Mouse (Mus musculus): ENCODE results near the gene Inhbb.
A peak's percentile ranks its signal among the peaks of the same experiment; 100 is the strongest.

Inhbb gene

GRCm38 (mm10) chr1:119421576-119422421 is at the start of gene Inhbb:
TSS of gene Inhbb (minus strand) at chr1:119422248.
- peak; percentile 28 to 43 for DNase-seq

GRCm38 (mm10) chr1:119463386-119463785 is 41.3 kb upstream of the Inhbb start:
- DNase-seq: peak; percentile 40 to 51

GRCm38 (mm10) chr1:119460062-119460461 is 38.0 kb upstream of the Inhbb start:
- no peak for DNase-seq

- DNase-seq: peak; percentile 51 to 66
Measured at GRCm38 (mm10) chr1:119457993-119458605, 36.1 kb upstream of the Inhbb start.

GRCm38 (mm10) chr1:119457528-119457855 is 35.4 kb upstream of the Inhbb start:
- no peak for DNase-seq

GRCm38 (mm10) chr1:119456671-119457527 is 34.9 kb upstream of the Inhbb start:
- DNase-seq: peak; percentile 14 to 18

- DNase-seq: peak; percentile 31 to 36
Measured at GRCm38 (mm10) chr1:119453731-119454130, 31.7 kb upstream of the Inhbb start.

GRCm38 (mm10) chr1:119451417-119451816 is 29.4 kb upstream of the Inhbb start:
- no peak for DNase-seq

- peak; percentile 67 to 78 for DNase-seq
Measured at GRCm38 (mm10) chr1:119450651-119451345, 28.8 kb upstream of the Inhbb start.

- peak; percentile 18 to 27 for DNase-seq
Measured at GRCm38 (mm10) chr1:119446753-119447283, 24.8 kb upstream of the Inhbb start.

GRCm38 (mm10) chr1:119443591-119444350 is 21.7 kb upstream of the Inhbb start:
- no peak for DNase-seq

- DNase-seq: no peak
Measured at GRCm38 (mm10) chr1:119442901-119443300, 20.9 kb upstream of the Inhbb start.

- DNase-seq: no peak
Measured at GRCm38 (mm10) chr1:119438105-119438637, 16.1 kb upstream of the Inhbb start.

- no peak for DNase-seq
Measured at GRCm38 (mm10) chr1:119437401-119437800, 15.4 kb upstream of the Inhbb start.

GRCm38 (mm10) chr1:119424141-119424860 is 2.3 kb upstream of the Inhbb start:
- DNase-seq: no peak

- peak; percentile 43 to 60 for DNase-seq
Measured at GRCm38 (mm10) chr1:119423510-119423909, 1.5 kb upstream of the Inhbb start.

- DNase-seq: peak in 1 of 2 experiments; percentile 38
Measured at GRCm38 (mm10) chr1:119422460-119423015, 490 bp upstream of the Inhbb start.

GRCm38 (mm10) chr1:119420984-119421575 is 968 bp downstream of the Inhbb start:
- DNase-seq: peak; percentile 31 to 36

- peak in 1 of 2 experiments; percentile 21 for DNase-seq
Measured at GRCm38 (mm10) chr1:119420189-119420983, 1.7 kb downstream of the Inhbb start.
